Mouse (Mus musculus): ENCODE data around the gene Gtdc1. TPM values are rescaled to one million over a fixed set of nuclear protein-coding genes. Genes with fewer than 3 reads are reported as not detected.
A peak's percentile ranks its signal among the peaks of the same experiment; 100 is the strongest.

Gtdc1 gene
- polyA plus RNA-seq, 1 experiment from 2014 or later = 13.2 TPM

DNA sequence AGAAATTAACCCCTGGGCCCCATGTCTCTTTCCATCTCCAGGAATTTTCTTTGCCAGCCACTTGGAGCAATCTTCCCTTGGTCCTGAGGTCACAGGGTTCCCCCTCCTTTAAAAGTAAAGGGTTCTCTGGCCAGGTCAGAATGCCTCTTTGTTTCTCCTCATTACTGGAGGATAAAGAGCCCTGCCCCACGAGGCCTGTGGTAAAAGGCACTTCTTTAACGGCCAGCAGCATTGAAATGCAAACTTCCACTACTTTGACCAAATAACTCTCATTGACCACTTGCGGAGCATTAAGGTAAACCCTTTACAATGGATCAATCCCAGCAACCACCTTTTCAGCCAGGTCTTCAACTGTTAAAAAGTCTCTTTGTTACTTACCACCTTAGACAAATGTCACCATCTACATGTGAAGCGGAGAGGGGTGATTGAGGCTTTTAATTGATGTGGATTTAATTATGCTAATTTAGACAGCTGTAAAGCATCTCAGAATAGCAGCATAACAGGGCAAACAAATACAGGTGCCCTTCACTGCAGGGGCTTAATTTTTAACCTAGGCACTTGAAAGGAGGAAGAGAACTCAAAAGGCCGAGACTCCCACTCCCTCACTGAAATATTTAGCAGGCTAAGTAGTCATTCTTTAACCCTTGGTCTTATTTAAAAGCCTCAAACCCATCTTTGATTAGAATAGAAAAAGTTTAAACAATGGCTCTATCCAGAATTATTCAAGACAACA, 402.1 kb downstream of the Gtdc1 start:
- peak overlapping the region; percentile 23; the same call in 1 of the 2 replicates for H3K27ac ChIP-seq (ENCODE audit: low read length)

DNA sequence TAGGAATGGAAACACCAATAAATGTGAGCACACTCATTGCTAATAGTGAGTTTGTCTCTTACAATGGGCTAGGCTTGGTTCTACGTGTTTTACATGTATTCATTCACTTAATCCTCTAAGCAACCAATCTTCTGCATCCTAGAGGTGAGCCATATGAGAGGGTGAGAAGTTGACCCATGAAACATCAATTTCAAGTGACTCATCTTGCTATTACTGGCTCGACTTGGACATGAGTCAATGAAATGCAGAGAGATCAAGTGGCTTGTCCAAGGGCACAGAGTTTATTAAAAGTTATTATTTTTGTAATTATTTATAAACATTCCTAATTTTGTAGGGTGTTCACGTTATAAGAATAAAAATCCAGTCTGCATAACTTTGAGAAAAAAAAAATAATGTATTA, 408.2 kb downstream of the Gtdc1 start:
- Histone ChIP-seq H3K9me3 (ENCODE audit: control insufficient read depth, low read length) (no peaks in the 10 kb centered on the region), H3K27me3 (ENCODE audit: control insufficient read depth, insufficient read depth, low read depth, low read length) (no peaks in the 10 kb centered on the region), H3K36me3 (ENCODE audit: control insufficient read depth, insufficient read depth, low read length) (no peaks in the 10 kb centered on the region), H3K27ac (ENCODE audit: low read length) (no peak overlapping the region), H3K4me3 (ENCODE audit: low read length) (no peak overlapping the region), H3K4me2 (ENCODE audit: low read depth, low read length) (no peak overlapping the region), H3K9ac (ENCODE audit: low read length) (no peak overlapping the region), H3K4me1 (replicated peaks; ENCODE audit: control insufficient read depth, insufficient read depth, low read length) (peaks cover 2% of the 10 kb centered on the region; the same call in 1 of the 2 replicates)
- ATAC-seq (ENCODE audit: low read depth) = no peak
- WGBS = 72% methylated on average over 3 of the region's 3 CpGs

More for the DNA sequence above, 402.1 kb downstream of the Gtdc1 start:
- Histone ChIP-seq H3K4me2 (ENCODE audit: low read depth, low read length) (no peak overlapping the region), H3K9ac (ENCODE audit: low read length) (no peak overlapping the region), H3K4me3 (ENCODE audit: low read length) (no peak overlapping the region), H3K4me1 (replicated peaks; ENCODE audit: control insufficient read depth, insufficient read depth, low read length) (peaks cover 14% of the 10 kb centered on the region), H3K9me3 (ENCODE audit: control insufficient read depth, low read length) (no peaks in the 10 kb centered on the region), H3K36me3 (ENCODE audit: control insufficient read depth, insufficient read depth, low read length) (no peaks in the 10 kb centered on the region), H3K27me3 (ENCODE audit: control insufficient read depth, insufficient read depth, low read depth, low read length) (no peaks in the 10 kb centered on the region)
- 49% methylated on average over 5 of the region's 5 CpGs for WGBS
- peak; percentile 48; the same call in 1 of the 2 replicates for ATAC-seq (ENCODE audit: low read depth)

DNA sequence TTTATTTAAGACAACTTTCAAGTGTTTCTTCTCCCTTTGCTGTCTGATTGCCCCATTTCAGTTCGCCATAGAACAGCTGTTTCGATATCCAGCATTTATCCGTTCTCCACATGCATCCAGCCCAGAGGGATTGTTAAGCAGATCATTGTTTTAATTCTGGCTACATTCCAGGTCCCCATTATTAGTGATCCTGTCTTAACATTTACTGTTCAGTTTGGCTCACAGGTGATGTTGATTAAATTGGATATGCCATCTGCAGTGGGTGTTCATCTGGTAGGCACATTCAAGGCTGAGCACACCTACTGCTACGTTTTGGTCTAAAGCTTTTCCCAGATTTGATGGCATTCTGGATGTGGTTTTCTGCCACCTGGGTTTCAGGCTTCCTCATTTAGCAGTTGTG, 409.4 kb downstream of the Gtdc1 start:
- no peak overlapping the region for H3K4me3 ChIP-seq (ENCODE audit: low read length)
- H3K4me2 ChIP-seq (ENCODE audit: low read depth, low read length) = no peak overlapping the region
- no peak overlapping the region for H3K9ac ChIP-seq (ENCODE audit: low read length)
- H3K27ac ChIP-seq (ENCODE audit: low read length) = no peak overlapping the region
- peaks cover under 1% of the 10 kb centered on the region; the same call in 1 of the 2 replicates for H3K4me1 ChIP-seq (replicated peaks; ENCODE audit: control insufficient read depth, insufficient read depth, low read length)
- no peak for ATAC-seq (ENCODE audit: low read depth)
- no peaks in the 10 kb centered on the region for H3K36me3 ChIP-seq (ENCODE audit: control insufficient read depth, insufficient read depth, low read length)
- no peaks in the 10 kb centered on the region for H3K27me3 ChIP-seq (ENCODE audit: control insufficient read depth, insufficient read depth, low read depth, low read length)
- no peaks in the 10 kb centered on the region for H3K9me3 ChIP-seq (ENCODE audit: control insufficient read depth, low read length)
- WGBS = 61% methylated on average over 4 of the region's 4 CpGs

Other genes starting within 250 kb of the Gtdc1 start
- gene Zeb2, start 189.7 kb upstream of the Gtdc1 start, polyA plus RNA-seq (2015; fragmentation: Nextera tagmentation; extraction: Ambion mirVana) = 77.3 and 84.3 TPM in 2 replicates

Measured in lung, embryonic 16.5 days (tissue).